Mouse (Mus musculus) B cell, adult 2 months (primary cell): Measurements from ENCODE around the gene Syk.

Experiments used
- DNase-seq, 2 experiments: peaks; one replicate each; pipeline ENCODE4 v3.0.0; 2022

The Syk gene

GRCm38 (mm10) chr13:52582878-52583661 lies at the start of gene Syk:
Gene Syk (plus strand): TSS chr13:52583173.
- DNase-seq: peak; percentile 85 to 87

DNA sequence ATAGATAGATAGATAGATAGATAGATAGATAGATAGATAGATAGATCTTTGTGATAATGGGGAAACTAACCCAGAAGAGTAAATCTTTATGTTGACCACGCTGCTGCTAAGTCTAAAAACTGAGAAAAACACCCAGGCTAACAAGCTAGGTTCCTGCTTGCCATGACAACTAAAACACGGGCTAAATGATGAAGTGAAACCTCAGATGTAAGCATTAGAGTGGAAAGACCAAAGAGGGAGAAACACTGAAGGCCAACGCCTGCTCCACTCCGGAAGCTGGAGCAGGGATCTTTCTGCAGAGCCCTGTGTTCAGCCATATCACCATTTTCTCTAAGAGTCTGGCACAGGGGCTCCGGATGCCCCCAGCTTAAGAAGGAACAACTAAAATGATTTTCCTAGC lies 49.3 kb upstream of the Syk start:
- DNase-seq: peak; percentile 39 to 50

GRCm38 (mm10) chr13:52535542-52535941 lies 47.4 kb upstream of the Syk start:
- DNase-seq: peak; percentile 84 to 85

- peak; percentile 69 to 70 for DNase-seq
Measured at GRCm38 (mm10) chr13:52537754-52538587, 45.0 kb upstream of the Syk start.

GRCm38 (mm10) chr13:52538588-52539116 lies 44.3 kb upstream of the Syk start:
- peak; percentile 56 to 57 for DNase-seq

DNA sequence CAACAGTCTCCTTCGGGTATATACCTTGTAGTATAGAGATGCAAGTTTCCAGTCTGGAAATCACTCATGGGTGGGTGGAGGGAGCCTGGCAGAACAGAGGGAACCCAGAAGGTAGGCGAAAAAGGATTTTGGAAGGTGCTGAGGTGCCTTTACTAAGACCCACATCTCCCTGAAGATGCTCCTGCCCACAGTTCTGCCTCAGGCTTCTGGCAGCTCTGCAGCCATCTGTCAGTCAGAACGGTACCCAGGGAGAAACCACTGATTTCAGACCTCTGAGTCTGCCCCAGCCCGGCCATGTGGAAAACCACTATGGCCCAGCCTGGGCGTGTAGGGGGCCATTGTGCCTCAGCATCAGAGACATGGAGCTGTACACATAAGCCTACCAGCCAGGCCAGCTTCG lies 43.5 kb upstream of the Syk start:
- DNase-seq: peak in 1 of 2 experiments; percentile 16

DNA sequence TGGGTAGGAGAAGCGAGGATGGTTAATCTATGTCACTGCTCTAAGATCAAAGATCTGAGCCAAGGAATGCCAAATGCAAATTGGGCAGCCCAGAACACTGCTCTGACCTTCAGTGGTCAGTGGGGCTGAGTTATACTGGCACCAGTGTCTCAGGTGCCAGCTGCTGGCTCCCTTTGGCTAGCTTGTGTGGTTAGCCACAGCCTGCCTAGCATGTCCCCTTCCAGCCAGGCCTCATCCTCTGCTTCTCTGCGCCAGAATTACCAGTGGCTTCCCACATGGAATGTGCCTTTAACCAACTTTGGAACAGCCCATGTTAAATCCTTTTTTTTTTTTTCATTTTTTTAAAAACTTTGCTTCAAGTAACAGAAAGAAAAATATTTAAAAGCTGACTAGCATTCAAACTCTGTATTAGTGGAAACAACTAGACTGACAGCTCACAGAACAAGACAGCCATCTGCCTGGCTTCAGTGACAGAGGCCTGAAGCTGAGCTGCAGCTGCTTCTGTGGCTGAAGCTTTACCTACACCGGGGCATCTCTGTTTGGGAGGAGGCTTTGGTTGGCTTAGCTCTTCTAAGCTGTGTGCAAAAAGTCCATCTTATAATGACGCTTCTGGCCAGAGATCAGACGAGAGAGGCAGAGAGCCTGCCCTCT lies 41.5 kb upstream of the Syk start:
- no peak for DNase-seq

DNA sequence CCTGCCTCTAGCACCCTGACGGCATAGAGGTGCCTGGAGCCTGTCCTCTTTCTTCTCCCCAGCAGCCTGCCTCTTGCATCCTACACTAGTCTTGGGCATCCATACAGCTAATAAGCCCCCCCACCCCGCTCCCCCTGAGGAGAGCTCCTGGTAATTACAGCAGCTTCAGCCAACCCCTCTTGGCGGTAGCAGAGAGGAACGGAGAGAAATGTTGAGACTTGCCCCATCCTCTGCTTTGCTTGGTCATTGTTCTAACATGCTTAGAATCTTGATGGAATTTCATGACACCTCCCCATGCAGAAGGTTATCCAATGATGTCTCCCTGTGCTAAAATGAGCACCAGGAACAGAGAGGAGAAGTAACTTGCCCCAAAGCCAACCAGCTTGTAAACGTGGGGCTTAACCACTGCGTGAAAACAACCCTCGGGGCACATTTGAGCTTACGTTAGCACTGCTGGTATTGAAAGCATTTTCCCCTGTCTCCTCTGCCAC lies 40.9 kb upstream of the Syk start:
- no peak for DNase-seq

- no peak for DNase-seq
Measured at GRCm38 (mm10) chr13:52542636-52543035, 40.3 kb upstream of the Syk start.

GRCm38 (mm10) chr13:52546288-52546687 lies 36.7 kb upstream of the Syk start:
- DNase-seq: no peak

DNA sequence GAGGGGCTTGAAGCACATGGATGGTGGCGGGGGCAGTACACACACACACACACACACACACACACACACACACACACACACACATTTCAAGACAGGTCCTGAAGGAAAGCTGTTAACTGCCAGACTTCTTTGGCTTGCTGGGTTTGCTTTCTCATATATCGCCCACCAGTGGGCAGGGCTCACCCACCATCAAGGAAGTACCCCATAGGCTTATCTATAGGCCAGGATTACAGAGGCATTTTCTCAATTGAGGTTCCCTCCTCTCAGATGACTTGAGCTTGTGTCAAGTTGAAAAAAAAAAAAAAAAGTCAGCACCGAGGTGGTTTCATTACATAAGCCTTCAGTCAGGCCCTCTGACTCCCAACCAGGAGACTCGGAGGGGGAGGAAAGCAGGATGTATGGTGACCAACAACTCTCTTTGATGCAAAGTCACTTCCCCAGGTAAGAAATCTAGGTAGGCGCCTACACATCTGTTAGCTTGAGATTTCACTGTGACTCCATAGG lies 32.2 kb upstream of the Syk start:
- DNase-seq: peak in 1 of 2 experiments; percentile 33

DNA sequence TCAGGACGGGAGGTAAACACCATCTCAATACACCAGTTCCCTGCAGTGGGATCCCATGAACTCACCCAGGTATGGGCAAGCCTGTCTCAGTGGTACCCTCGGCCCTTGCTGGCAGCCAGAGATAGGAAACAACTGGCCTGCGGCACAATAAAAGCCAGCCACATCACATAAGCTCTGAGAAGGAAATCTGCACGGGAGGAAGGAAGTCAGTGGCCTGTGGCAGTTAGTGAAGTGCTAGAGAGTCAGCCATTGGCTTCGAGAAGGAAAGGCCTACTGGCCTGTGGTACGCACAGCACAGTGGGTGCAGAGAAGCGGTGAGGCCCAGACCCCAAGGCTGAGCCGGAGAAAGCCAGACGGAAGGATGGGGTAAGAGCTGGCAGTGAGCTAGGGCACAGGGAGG lies 31.7 kb upstream of the Syk start:
- peak; percentile 51 to 54 for DNase-seq

- DNase-seq: no peak
Measured at GRCm38 (mm10) chr13:52552822-52553477, 30.0 kb upstream of the Syk start.

GRCm38 (mm10) chr13:52554722-52555121 lies 28.3 kb upstream of the Syk start:
- DNase-seq: no peak

DNA sequence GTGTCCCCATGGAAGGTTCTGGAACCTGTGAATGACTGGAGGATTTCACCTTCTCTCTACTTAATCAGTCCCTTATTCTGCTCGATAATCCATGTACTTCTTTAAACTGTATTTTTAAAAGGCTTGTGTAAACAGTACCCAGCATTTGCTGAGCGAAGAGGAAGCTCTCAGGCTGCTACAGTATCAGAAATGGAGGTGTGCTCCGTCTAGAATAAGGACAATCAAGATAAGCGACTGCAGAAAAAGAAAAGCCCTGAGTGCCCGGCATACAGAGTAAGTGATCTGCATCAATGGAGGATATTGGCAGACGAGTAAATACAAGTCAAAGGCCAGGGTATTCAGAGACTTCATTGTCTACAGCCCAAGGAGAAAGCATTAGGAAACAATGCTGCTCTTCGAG lies 25.6 kb upstream of the Syk start:
- no peak for DNase-seq

DNA sequence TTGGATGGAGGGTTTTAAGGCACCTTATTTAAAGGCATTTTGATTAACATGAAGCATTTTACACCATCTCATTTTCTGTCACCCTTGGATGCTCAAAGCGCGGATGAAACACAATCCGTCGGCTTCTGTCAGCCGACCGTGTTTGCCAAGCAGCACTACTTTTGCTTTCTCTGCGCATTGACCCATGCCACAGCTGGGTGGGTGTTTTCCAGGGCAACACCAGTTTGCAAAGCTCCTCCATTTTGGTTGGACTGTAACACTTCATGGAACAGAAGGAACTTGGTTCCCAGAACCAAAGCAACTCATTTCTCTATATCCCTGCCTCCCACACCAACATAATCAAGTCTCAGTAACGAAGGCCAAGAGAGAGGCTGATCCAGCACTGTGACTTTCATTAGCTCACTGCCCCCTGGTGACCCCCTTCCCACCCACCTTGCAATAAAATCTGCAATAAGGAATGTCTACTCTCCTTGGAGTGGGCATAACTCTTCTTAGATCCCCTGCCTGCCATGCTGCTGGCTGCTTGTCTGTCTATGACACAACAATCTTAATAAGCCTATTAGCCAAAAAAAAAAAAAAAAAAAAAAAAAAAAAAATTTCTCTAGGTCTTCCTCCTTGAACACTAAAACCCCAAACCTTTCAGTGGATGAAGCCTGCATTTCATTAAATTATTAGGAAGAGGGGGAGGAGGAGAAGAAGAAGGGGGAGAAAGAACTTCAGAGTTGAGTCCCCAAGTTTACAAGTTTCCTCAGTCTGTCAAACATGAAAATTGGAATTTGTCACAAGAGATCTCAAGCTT lies 21.4 kb upstream of the Syk start:
- no peak for DNase-seq

DNA sequence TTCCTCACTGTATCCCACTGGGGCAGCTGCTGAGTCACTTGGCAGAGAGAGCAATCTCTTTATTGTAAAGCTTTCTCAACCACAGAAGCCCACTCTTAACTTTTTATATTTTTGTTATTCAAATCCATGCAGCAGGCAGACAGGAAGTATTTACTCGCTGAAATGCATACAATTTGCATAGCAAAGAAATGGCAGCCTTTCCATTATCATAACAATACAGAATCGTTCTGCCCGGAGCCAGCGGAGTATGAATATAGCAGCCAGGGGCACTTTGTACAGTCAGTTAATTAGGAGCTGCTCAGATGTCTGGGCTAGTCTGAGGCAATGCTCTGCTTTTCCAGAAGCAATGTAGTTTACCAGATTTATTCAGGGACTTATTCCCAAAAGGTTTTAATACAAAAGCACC lies 20.8 kb upstream of the Syk start:
- peak; percentile 55 to 60 for DNase-seq

DNA sequence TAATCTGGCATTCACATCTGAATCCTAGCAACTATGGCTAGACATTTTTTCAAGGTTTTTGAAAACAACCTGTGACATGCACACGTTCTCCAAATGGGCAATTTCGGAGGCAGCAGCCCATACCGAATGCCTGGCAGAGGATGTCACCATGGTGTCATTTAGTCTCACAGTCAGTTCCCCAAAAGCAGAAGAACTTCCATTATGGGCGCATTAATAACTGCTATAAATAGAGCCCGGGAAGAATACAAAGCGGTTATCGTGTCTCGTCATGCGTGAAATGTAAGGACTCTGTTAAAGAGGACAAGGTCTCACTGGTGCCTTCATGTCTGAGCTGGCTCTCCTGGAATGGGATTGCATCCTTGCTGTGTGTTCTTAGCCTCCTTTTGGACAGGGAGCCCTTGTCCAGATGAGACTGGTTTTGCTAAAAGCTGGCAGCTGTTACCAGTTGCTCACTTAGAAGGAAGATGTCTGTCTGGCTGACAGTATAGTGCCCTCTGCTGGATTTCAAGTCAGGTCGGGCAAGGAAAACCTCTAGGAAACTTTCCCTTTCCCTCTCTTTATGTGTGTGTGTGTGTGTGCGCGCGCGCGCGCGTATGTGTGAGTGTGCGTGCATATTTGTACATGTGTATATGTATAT lies 17.8 kb upstream of the Syk start:
- DNase-seq: peak; percentile 63 to 66

DNA sequence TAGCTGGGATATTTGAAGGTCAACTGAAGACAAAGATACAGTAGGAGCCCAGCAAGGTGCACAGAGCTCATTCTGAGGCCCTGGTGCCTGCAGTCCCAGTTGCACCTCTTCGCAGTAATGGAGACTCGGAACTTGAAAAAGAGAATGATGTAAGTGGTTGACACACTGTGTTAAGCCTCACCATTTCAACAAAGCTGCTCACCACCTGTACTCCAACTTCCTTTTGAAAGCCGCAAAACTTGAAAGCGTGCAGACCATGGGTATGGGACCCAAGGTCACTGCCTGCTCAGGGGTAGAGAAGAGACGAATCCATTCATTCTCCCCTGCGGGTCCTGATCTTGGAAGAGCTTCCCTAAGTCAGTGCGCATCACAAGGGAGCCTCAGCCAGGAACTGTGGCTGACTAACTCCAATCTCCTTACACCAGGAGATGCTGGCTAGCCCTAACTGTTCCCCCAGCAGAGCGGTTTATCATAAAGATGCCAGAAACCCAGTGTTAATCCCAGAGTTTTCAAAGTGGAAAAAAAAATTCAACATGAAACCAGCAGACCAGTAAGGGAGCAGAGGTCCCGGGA lies 16.7 kb upstream of the Syk start:
- peak; percentile 61 to 65 for DNase-seq

DNA sequence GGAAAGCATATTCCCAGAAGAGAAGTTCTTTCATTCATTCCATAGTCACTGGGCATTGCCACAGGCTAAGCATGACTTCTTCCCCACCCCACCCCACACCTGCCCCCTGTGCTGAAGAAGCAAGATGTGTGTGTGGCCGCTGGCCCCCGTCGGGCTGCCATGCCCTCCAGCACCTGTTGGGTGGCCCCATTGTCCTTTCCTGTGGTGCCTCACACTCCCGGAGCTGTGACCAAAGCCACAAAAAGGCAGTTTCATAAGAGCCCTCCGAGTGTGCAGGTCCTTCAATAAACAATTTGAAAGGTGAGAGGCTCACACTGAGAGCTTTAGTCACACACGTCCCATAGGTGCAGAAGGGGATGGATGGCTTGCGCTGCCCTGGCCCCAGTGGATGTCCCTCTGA lies 16.2 kb upstream of the Syk start:
- peak; percentile 53 to 58 for DNase-seq
